Mouse (Mus musculus) A20 (cell line): ENCODE data around the gene Faxc.

ENCODE experiments used
- DNase-seq: peaks from one replicate; pipeline ENCODE4 v3.0.0-alpha.2; 2011; ENCODE audit warnings: low read depth, low spot score

Faxc gene

DNA sequence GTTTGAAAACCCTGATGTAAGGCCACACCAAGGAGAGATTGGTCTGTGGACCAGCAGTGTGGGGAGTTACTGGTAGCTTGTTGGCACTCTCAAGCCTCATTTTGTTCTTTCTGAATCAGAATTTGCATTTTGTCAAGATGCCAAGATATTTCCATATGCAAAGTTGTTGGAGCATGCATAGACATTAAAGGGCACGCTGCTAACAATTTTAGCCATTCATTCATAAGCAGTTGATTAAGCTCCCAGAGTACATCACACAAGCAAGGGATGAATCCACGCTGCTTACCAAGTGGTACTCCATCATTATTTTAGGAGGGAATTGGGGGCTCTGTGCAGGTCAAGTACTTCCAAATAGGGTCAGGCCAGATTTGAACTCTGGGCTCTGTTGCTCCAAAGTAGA lies 98.8 kb downstream of the Faxc start:
- no peak for DNase-seq
